Mouse (Mus musculus): ENCODE data around the gene Spg21. TPM values are rescaled to one million over a fixed set of nuclear protein-coding genes. Genes with fewer than 3 reads are reported as not detected.

Spg21 gene
- polyA plus RNA-seq, 1 experiment from 2014 or later: 139 TPM

DNA sequence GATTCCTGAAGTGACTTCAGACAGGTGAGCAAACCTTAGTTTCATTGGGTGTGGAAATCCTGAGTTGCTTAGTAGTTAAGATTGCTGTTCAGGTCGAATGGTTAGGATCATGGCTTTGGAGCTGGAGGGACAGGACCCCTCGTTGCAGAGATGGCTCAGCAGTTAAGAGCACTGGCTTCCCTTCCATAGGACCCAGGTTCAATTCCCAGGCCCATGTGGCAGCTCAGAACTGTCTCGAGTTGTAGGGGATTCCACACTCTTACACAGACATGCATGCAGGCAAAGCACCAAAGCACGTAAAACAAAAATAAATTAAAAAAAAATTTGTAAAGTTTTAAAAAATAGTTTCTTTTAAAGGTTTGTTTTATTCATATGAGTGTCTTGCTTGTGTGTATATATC lies 25.5 kb upstream of the Spg21 start:
- H3K4me3 ChIP-seq: peak overlapping the region; percentile 94; the same call in 1 of the 2 replicates
- ATAC-seq (replicated peaks): peak; percentile 47

DNA sequence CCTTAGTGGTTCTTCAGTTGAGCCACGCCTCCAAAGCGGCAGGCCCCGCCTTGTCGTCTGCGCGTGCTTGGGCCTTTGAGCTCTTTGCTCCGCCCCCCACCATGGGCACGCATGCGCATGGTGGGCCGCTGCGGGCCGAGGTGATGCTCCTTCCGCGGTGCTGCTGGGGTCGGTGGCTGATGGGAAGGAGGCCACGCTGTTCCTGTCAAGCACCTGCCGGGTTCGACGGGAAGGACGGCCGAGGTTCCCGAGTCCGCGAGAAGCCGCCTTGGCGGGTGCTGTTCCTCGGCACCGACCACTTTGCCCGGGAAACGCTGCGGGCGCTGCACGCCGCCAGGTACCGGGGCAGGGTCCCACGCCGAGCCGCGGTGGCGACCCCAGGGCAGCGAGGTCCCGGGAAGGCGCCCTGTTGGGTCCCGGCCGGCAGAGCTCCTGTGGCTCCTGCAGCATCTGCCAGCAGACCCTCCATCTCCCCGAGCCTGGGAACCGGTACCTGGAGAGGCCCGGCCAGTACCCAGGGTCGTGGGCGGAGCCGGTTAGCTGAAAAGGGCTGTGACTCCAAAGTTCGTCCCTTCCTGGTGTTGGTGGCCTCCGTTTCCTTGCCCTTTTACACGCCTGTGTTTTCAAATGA lies 25.0 kb upstream of the Spg21 start, which contains the start of gene Mtfmt:
Gene Mtfmt, plus strand, starts transcription at position 112 of the 631 bp plus-strand sequence.
- peak; percentile 93 for ATAC-seq (replicated peaks)
- Histone ChIP-seq H3K4me1 (peaks cover 15% of the 10 kb centered on the region), H3K9ac (replicated peaks) (peak within 1 kb of the TSS; percentile 95), H3K36me3 (peaks cover 7% of the 10 kb centered on the region; the same call in 1 of the 2 replicates), H3K27me3 (no peaks in the 10 kb centered on the region), H3K4me2 (replicated peaks) (peak within 1 kb of the TSS; percentile 73), H3K9me3 (no peaks in the 10 kb centered on the region), H3K27ac (replicated peaks) (peak within 1 kb of the TSS; percentile 66; the same call in 1 of the 2 replicates), H3K4me3 (peak within 1 kb of the TSS; percentile 94)
- under 1% methylated on average over 54 of the region's 54 CpGs for WGBS

More for the DNA sequence above, 25.5 kb upstream of the Spg21 start:
- Histone ChIP-seq H3K4me2 (replicated peaks) (no peak overlapping the region), H3K9me3 (no peaks in the 10 kb centered on the region), H3K36me3 (peaks cover 1% of the 10 kb centered on the region; the same call in 1 of the 2 replicates), H3K4me1 (peaks cover 15% of the 10 kb centered on the region), H3K9ac (replicated peaks) (no peak overlapping the region), H3K27ac (replicated peaks) (no peak overlapping the region), H3K27me3 (no peaks in the 10 kb centered on the region)
- 72% methylated on average over 4 of the region's 4 CpGs for WGBS

DNA sequence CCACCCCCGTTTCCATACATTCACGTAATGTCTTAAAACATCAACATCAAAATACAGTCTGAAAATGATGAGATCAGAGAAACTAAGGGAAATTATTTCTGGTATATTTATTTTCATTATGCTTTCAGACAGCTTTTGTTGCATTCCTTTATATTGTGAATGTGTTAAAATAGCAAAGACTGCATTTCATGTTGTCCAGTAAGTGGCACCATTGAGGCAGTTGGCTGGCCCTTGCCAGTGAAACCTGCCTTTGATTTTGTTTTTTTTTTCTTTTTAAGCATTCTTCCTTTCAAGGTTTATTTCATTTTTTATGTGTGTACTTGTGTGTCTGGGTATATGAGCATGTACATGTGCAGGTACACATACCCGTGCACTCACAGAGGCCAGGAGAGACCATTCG lies 16.1 kb upstream of the Spg21 start:
- ATAC-seq (replicated peaks): no peak

DNA sequence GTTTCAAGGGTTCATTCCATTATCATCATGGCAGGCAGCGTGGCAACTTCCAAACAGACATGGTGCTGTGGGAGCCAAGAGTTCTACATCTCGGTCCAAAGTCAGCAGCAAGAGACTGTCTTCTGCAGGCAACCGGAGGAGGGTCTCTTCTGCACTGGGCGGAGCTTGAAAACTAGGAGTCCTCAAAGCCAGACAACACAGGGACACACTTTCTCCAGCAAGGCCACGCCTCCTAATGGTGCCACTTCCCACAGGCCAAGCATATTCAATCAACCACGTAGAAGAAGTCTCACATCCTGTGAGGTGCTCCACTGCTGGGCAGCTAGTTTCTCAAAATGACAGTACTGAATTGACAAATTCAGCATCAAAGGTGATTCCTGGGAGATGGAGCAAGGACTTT lies 12.8 kb upstream of the Spg21 start:
- H3K4me2 ChIP-seq (replicated peaks): no peak overlapping the region
- WGBS: 90% methylated on average over 6 of the region's 6 CpGs

More for the DNA sequence above, 16.1 kb upstream of the Spg21 start:
- Histone ChIP-seq H3K27ac (replicated peaks) (no peak overlapping the region), H3K9ac (replicated peaks) (no peak overlapping the region), H3K4me2 (replicated peaks) (no peak overlapping the region), H3K4me1 (no peaks in the 10 kb centered on the region), H3K9me3 (no peaks in the 10 kb centered on the region), H3K36me3 (peaks cover 59% of the 10 kb centered on the region), H3K27me3 (no peaks in the 10 kb centered on the region), H3K4me3 (no peak overlapping the region)
- WGBS: 96% methylated on average over 4 of the region's 4 CpGs

DNA sequence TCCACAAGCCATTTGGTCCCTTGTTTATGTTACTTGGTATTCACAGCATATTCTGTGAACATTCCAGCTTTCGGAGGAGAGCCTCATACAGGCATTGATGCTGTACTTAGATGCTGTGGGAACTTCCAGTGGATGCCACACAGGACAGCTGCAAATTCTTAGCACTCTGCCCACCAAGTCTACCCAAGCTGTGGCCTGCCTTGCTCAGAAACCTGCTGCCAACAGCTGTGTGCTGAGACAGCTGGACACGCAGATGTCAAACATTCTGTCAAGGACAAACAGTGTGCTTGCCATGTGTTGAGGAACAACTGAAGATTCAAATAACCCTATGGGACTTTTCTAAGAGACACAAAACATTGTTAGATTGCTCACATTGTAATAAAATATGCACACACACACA lies 1.8 kb upstream of the Spg21 start:
- ATAC-seq (replicated peaks): no peak
- H3K27me3 ChIP-seq: no peaks in the 10 kb centered on the region

More for the DNA sequence above, 12.8 kb upstream of the Spg21 start:
- Histone ChIP-seq H3K36me3 (peaks cover 62% of the 10 kb centered on the region), H3K4me3 (no peak overlapping the region), H3K27me3 (no peaks in the 10 kb centered on the region), H3K9me3 (no peaks in the 10 kb centered on the region), H3K4me1 (no peaks in the 10 kb centered on the region), H3K9ac (replicated peaks) (no peak overlapping the region), H3K27ac (replicated peaks) (no peak overlapping the region)
- ATAC-seq (replicated peaks): no peak

DNA sequence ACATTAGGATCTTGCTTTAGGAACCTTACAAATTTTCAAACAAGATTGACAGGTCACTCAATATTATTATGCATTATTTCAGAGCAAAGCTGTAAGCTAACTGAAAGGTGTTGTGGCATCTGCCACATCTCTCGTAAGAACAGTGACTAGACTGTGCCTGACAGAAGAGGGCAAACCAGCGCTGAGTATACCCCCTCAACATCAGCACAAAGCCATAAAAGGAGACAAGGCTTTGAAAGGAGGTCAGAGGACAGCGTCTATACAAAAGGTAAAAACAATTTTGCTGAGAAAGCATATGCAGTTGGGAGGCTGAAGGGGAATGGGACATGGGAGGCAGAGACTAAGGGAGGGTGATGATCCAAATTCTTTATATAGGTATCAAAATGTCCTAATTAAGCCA lies 549 bp upstream of the Spg21 start:
- Histone ChIP-seq H3K4me2 (replicated peaks) (peak overlapping the region; percentile 68), H3K36me3 (peaks cover 3% of the 10 kb centered on the region; the same call in 1 of the 2 replicates), H3K9me3 (no peaks in the 10 kb centered on the region), H3K27me3 (no peaks in the 10 kb centered on the region), H3K9ac (replicated peaks) (no peak overlapping the region), H3K27ac (replicated peaks) (peak overlapping the region; percentile 87; the same call in 1 of the 2 replicates), H3K4me1 (peaks cover 25% of the 10 kb centered on the region), H3K4me3 (peak overlapping the region; percentile 69)
- 34% methylated on average over 3 of the region's 3 CpGs for WGBS
- peak; percentile 15 for ATAC-seq (replicated peaks)

More for the DNA sequence above, 1.8 kb upstream of the Spg21 start:
- Histone ChIP-seq H3K4me1 (peaks cover 25% of the 10 kb centered on the region), H3K4me2 (replicated peaks) (no peak overlapping the region), H3K4me3 (no peak overlapping the region), H3K27ac (replicated peaks) (no peak overlapping the region), H3K36me3 (0 out of 2 replicates have a peak, but pooled peaks cover under 1% of the 10 kb centered on the region), H3K9me3 (no peaks in the 10 kb centered on the region), H3K9ac (replicated peaks) (no peak overlapping the region)
- 88% methylated on average over 2 of the region's 2 CpGs for WGBS

DNA sequence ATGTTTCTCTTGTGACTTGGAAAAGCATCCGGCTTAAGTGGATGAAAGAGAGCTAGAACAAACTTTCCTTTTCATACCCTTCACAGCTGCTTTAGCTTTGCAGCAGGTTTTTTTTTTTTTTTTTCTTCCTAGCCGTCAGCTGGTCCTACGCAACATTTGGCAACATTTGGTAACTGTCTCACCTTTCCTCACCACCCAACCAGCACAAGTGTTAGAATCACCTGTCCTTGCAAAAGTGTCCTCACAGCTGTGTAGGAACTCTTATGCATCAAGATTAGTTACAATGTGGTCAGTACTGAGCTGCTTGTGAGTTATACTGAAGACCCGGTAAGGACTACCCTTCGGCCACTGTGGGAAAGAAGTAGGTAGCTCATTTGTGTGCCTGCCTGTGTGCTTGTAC lies 1.8 kb downstream of the Spg21 start:
- no peak overlapping the region for H3K9ac ChIP-seq (replicated peaks)
- peaks cover 25% of the 10 kb centered on the region for H3K4me1 ChIP-seq
- ATAC-seq (replicated peaks): no peak
- WGBS: 73% methylated on average over 5 of the region's 5 CpGs
- no peak overlapping the region for H3K4me3 ChIP-seq
- no peak overlapping the region for H3K27ac ChIP-seq (replicated peaks)
- H3K36me3 ChIP-seq: peaks cover 21% of the 10 kb centered on the region
- H3K9me3 ChIP-seq: no peaks in the 10 kb centered on the region
- H3K4me2 ChIP-seq (replicated peaks): no peak overlapping the region
- no peaks in the 10 kb centered on the region for H3K27me3 ChIP-seq

DNA sequence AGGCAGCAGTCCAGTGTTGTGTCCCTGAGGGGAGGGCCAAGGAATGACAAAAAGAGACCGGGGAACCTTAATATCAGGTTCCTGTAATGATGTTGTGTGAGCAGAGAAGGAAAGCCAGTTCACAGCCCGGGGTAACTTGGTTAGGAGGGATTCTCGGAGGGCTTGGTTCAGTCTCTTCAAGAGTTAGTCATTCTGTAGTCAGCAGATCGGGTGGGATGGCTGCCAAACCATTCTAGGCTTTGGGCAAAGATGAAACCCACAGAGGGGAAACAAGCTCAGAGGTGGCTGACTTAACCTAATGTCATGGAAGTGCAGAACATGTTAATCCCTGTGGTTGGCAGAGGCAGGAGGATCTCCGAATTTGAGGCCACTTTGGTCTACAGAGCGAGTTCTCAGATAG lies 3.4 kb downstream of the Spg21 start:
- Histone ChIP-seq H3K4me2 (replicated peaks) (no peak overlapping the region), H3K4me3 (no peak overlapping the region), H3K9me3 (no peaks in the 10 kb centered on the region), H3K27me3 (no peaks in the 10 kb centered on the region), H3K27ac (replicated peaks) (no peak overlapping the region), H3K4me1 (peaks cover 25% of the 10 kb centered on the region), H3K9ac (replicated peaks) (no peak overlapping the region), H3K36me3 (peaks cover 27% of the 10 kb centered on the region)
- no peak for ATAC-seq (replicated peaks)
- 94% methylated on average over 6 of the region's 6 CpGs for WGBS

DNA sequence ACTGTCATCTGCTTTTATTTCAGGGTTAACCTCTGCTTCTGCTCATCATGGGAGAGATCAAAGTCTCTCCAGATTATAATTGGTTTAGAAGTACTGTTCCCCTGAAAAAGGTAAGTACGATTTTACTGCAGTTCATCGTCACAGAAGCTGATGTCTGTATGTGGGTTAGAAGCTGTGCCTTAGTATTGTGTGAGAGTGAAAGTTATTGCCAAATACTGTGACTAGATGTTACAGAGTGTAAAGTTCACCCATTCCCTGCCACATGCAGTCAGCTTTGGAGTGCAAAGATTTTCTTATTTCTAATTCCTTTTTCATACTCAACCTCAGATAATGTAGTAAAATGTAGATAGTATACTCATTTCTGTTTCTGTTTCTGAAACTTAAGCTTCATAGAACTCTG lies 4.5 kb downstream of the Spg21 start:
- WGBS: 97% methylated on average over 2 of the region's 2 CpGs
- Histone ChIP-seq H3K36me3 (peaks cover 37% of the 10 kb centered on the region), H3K9ac (replicated peaks) (no peak overlapping the region)

DNA sequence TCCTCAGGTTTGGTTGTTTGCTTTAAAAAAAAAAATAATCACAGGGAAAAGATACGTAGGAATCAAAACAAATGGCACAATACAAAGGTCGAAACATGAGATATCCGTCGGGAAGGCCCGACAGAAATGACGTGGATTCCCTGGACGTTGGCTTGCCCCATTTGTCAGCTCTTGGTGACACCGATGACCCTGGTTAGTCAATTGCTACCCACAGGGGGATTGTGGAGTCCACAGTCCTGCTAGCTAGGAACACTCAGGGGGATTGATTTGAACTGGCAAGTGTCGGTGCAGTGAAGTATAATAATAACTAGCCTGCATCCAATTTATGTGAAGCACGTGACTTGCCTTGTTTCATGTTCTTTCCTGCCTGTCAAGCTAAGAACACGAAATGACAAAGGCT lies 6.9 kb downstream of the Spg21 start:
- no peaks in the 10 kb centered on the region for H3K27me3 ChIP-seq
- H3K27ac ChIP-seq (replicated peaks): no peak overlapping the region

More for the DNA sequence above, 4.5 kb downstream of the Spg21 start:
- Histone ChIP-seq H3K4me1 (peaks cover 23% of the 10 kb centered on the region), H3K4me3 (no peak overlapping the region), H3K4me2 (replicated peaks) (no peak overlapping the region), H3K27me3 (no peaks in the 10 kb centered on the region), H3K9me3 (no peaks in the 10 kb centered on the region), H3K27ac (replicated peaks) (no peak overlapping the region)
- no peak for ATAC-seq (replicated peaks)

DNA sequence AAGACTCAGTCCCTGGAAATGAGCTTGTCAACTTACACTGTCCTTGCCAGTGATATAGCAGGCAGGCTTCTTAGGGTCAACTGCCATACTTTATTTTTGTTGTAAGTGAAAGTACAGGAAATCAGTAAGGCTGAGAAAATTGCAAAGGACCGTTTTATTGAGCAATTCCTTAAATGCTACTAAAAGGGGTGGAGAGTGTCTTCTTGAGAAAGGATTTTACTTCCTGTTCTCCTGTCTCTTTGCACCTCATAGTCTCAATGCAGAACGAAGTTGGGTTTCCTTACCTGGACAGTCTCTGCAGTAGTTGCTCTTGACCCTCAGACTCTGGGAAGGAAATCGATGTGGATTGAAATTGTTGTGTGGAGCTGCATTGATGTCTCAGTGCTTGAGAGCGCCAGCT lies 12.0 kb downstream of the Spg21 start:
- H3K4me1 ChIP-seq: no peaks in the 10 kb centered on the region
- H3K36me3 ChIP-seq: peaks cover 69% of the 10 kb centered on the region
- no peaks in the 10 kb centered on the region for H3K9me3 ChIP-seq
- ATAC-seq (replicated peaks): no peak
- no peak overlapping the region for H3K27ac ChIP-seq (replicated peaks)
- H3K4me2 ChIP-seq (replicated peaks): no peak overlapping the region
- 84% methylated on average over 4 of the region's 4 CpGs for WGBS
- no peak overlapping the region for H3K9ac ChIP-seq (replicated peaks)
- H3K4me3 ChIP-seq: no peak overlapping the region
- H3K27me3 ChIP-seq: no peaks in the 10 kb centered on the region

More for the DNA sequence above, 6.9 kb downstream of the Spg21 start:
- Histone ChIP-seq H3K36me3 (peaks cover 53% of the 10 kb centered on the region), H3K4me2 (replicated peaks) (no peak overlapping the region), H3K9me3 (no peaks in the 10 kb centered on the region), H3K4me3 (no peak overlapping the region), H3K9ac (replicated peaks) (no peak overlapping the region), H3K4me1 (peaks cover 4% of the 10 kb centered on the region; the same call in 1 of the 2 replicates)
- WGBS: 79% methylated on average over 11 of the region's 11 CpGs
- no peak for ATAC-seq (replicated peaks)

DNA sequence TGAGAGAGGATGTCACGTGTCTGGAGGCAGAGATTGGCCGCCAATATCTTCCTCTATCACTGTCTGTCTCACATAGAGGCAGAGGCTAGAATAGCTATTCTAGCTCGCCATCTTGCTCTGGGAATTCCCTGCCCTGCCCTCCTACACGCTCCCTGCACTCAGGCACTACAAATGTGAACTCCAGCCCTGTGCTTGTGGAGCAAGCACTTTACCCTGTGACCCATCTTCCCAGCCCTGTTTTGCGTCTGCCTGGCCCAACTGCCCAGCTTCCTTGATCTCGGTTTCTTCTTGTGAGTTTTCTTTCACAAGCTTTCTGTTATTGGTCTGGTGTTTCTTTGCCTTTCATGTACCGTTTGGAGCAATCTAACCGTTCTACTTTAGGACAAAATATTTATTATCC lies 18.4 kb downstream of the Spg21 start:
- H3K27ac ChIP-seq (replicated peaks): no peak overlapping the region
- H3K4me1 ChIP-seq: no peaks in the 10 kb centered on the region
- H3K9ac ChIP-seq (replicated peaks): no peak overlapping the region
- no peaks in the 10 kb centered on the region for H3K27me3 ChIP-seq
- ATAC-seq (replicated peaks): no peak
- no peak overlapping the region for H3K4me3 ChIP-seq
- H3K9me3 ChIP-seq: no peaks in the 10 kb centered on the region
- H3K4me2 ChIP-seq (replicated peaks): no peak overlapping the region
- peaks cover 80% of the 10 kb centered on the region for H3K36me3 ChIP-seq
- WGBS: 88% methylated on average over 8 of the region's 8 CpGs

DNA sequence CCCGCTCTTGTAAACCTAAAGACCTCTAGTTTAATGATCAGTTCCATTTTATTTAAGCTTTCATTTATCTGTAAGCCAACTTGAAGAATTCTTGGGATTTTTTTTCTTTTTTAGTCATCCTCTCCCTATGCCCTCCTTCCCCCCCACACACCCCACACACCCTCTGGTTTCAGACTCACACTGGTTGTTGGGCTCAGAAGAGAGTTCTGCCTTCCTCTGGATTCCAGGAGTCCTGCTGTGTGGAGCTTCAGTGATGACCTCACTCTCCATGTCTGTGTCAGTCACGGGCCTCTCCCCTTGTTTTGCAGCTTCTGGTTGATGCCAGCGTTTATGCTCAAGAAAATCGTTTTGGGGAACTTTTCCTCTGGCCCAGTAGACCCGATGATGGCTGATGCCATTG lies 19.3 kb downstream of the Spg21 start:
- peaks cover 80% of the 10 kb centered on the region for H3K36me3 ChIP-seq
- 85% methylated on average over 5 of the region's 5 CpGs for WGBS

More for the DNA sequence above, 19.3 kb downstream of the Spg21 start:
- Histone ChIP-seq H3K27ac (replicated peaks) (no peak overlapping the region), H3K4me2 (replicated peaks) (no peak overlapping the region), H3K9me3 (no peaks in the 10 kb centered on the region), H3K4me3 (no peak overlapping the region), H3K4me1 (no peaks in the 10 kb centered on the region), H3K9ac (replicated peaks) (no peak overlapping the region), H3K27me3 (no peaks in the 10 kb centered on the region)
- ATAC-seq (replicated peaks): no peak

Data from forebrain, embryonic 15.5 days (tissue).